Mouse (Mus musculus): Measurements from ENCODE around the gene Tom1l2. TPM values are rescaled to one million over a fixed set of nuclear protein-coding genes. Genes with fewer than 3 reads are reported as not detected.

Tom1l2 gene
- polyA plus RNA-seq, 1 experiment: 1.0 TPM

- peaks cover 11% of the 10 kb centered on the region for H3K36me3 ChIP-seq (ENCODE audit: control insufficient read depth)
- H3K4me1 ChIP-seq (ENCODE audit: control insufficient read depth): peaks cover 35% of the 10 kb centered on the region
- no peaks in the 10 kb centered on the region for H3K27me3 ChIP-seq (ENCODE audit: control insufficient read depth)
- H3K4me3 ChIP-seq (replicated peaks): no peak overlapping the region
- TF ChIP-seq TAL1 (IDR thresholded peaks at IDR 0.05; ENCODE audit: low read length) (no peak), GATA1 (IDR thresholded peaks at IDR 0.05; ENCODE audit: low read length) (no peak)
- H3K9me3 ChIP-seq (ENCODE audit: control insufficient read depth, low read length): no peaks in the 10 kb centered on the region
Observed at GRCm38 (mm10) chr11:60316250-60316649, 36.5 kb downstream of the Tom1l2 start.

- Histone ChIP-seq H3K36me3 (ENCODE audit: control insufficient read depth) (peaks cover 11% of the 10 kb centered on the region), H3K4me3 (replicated peaks) (no peak overlapping the region), H3K9me3 (ENCODE audit: control insufficient read depth, low read length) (peaks cover 5% of the 10 kb centered on the region), H3K4me1 (ENCODE audit: control insufficient read depth) (peaks cover 33% of the 10 kb centered on the region), H3K27me3 (ENCODE audit: control insufficient read depth) (no peaks in the 10 kb centered on the region)
- TF ChIP-seq GATA1 (IDR thresholded peaks at IDR 0.05; ENCODE audit: low read length) (no peak), TAL1 (IDR thresholded peaks at IDR 0.05; ENCODE audit: low read length) (no peak)
Observed at GRCm38 (mm10) chr11:60311025-60311854, 41.5 kb downstream of the Tom1l2 start.

DNA sequence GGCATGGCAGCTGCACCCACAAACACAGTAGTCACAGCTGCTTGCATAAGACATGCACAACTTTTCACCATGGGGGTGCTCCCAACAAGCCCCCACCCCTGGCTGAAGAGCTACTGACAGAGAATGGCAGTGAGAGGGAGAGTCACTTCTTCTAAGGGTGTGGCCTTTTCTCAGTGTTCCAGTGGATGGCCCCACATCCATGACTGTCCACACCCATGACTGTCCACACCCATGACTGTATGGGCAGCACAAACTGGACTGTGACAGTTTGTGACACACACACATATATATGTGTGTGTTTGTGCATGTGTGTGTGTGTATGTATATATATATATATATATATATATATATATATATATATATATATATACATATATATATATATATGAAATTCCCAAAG is 42.8 kb downstream of the Tom1l2 start:
- TF ChIP-seq GATA1 (IDR thresholded peaks at IDR 0.05; ENCODE audit: low read length) (no peak), TAL1 (IDR thresholded peaks at IDR 0.05; ENCODE audit: low read length) (no peak)
- Histone ChIP-seq H3K27me3 (ENCODE audit: control insufficient read depth) (no peaks in the 10 kb centered on the region), H3K9me3 (ENCODE audit: control insufficient read depth, low read length) (peaks cover 5% of the 10 kb centered on the region), H3K4me3 (replicated peaks) (no peak overlapping the region), H3K36me3 (ENCODE audit: control insufficient read depth) (peaks cover 13% of the 10 kb centered on the region), H3K4me1 (ENCODE audit: control insufficient read depth) (peaks cover 43% of the 10 kb centered on the region)

GRCm38 (mm10) chr11:60308506-60309116 is 44.1 kb downstream of the Tom1l2 start:
- TF ChIP-seq TAL1 (IDR thresholded peaks at IDR 0.05; ENCODE audit: low read length): no peak
- no peak for TF ChIP-seq GATA1 (IDR thresholded peaks at IDR 0.05; ENCODE audit: low read length)
- H3K9me3 ChIP-seq (ENCODE audit: control insufficient read depth, low read length): peaks cover 5% of the 10 kb centered on the region
- H3K36me3 ChIP-seq (ENCODE audit: control insufficient read depth): peaks cover 13% of the 10 kb centered on the region
- no peaks in the 10 kb centered on the region for H3K27me3 ChIP-seq (ENCODE audit: control insufficient read depth)
- peaks cover 43% of the 10 kb centered on the region for H3K4me1 ChIP-seq (ENCODE audit: control insufficient read depth)
- H3K4me3 ChIP-seq (replicated peaks): no peak overlapping the region

GRCm38 (mm10) chr11:60308061-60308460 is 44.6 kb downstream of the Tom1l2 start:
- H3K4me3 ChIP-seq (replicated peaks): no peak overlapping the region
- H3K27me3 ChIP-seq (ENCODE audit: control insufficient read depth): no peaks in the 10 kb centered on the region
- TF ChIP-seq GATA1 (IDR thresholded peaks at IDR 0.05; ENCODE audit: low read length) (no peak), TAL1 (IDR thresholded peaks at IDR 0.05; ENCODE audit: low read length) (no peak)
- H3K36me3 ChIP-seq (ENCODE audit: control insufficient read depth): peaks cover 12% of the 10 kb centered on the region
- peaks cover 47% of the 10 kb centered on the region for H3K4me1 ChIP-seq (ENCODE audit: control insufficient read depth)
- H3K9me3 ChIP-seq (ENCODE audit: control insufficient read depth, low read length): peaks cover 5% of the 10 kb centered on the region

DNA sequence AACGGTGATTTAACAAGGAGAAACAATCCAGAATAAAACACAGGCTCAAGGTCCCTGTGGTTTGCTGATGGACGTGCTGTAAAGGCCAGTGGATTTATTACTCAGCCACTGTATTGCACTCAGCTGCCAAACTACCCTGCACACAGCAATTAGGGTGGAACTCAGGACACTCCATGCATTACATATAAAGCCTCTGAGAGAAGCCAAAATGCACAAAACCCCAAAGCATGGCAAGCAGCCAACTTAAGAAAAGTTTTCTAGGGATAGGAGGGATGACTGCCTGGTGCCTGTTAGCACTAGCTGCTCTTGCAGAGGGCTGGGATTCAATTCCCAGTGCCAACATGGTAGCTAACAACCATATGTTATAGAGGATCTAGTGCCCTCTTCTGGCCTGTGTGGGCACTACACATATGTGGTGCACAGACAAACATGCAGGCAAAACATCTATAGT is 45.3 kb downstream of the Tom1l2 start:
- TF ChIP-seq TAL1 (IDR thresholded peaks at IDR 0.05; ENCODE audit: low read length) (no peak), GATA1 (IDR thresholded peaks at IDR 0.05; ENCODE audit: low read length) (no peak)

DNA sequence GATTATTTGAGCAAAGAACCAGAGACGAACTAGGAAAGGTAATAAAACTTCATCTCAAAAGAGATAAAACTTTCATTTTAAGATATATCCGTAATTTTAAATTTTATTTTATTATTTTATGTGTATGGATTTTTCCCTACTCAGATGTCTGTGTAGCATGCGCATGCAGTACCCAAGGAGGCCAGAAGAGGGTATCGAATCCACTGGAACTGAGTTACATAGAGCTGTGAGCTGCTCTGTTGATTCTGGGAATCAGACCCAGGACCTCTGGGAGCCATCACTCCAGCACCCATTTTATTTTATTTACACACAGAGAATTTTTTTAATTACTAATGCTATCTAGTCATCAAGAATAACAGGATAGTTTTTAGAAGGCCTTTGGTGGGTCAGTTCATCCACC is 45.9 kb downstream of the Tom1l2 start:
- no peak overlapping the region for H3K4me3 ChIP-seq (replicated peaks)
- peaks cover 57% of the 10 kb centered on the region for H3K4me1 ChIP-seq (ENCODE audit: control insufficient read depth)
- H3K27me3 ChIP-seq (ENCODE audit: control insufficient read depth): no peaks in the 10 kb centered on the region
- peaks cover 5% of the 10 kb centered on the region for H3K9me3 ChIP-seq (ENCODE audit: control insufficient read depth, low read length)
- H3K36me3 ChIP-seq (ENCODE audit: control insufficient read depth): peaks cover 12% of the 10 kb centered on the region
- no peak for TF ChIP-seq GATA1 (IDR thresholded peaks at IDR 0.05; ENCODE audit: low read length)
- TF ChIP-seq TAL1 (IDR thresholded peaks at IDR 0.05; ENCODE audit: low read length): no peak

More for the DNA sequence above, 45.3 kb downstream of the Tom1l2 start:
- H3K4me3 ChIP-seq (replicated peaks): no peak overlapping the region
- no peaks in the 10 kb centered on the region for H3K27me3 ChIP-seq (ENCODE audit: control insufficient read depth)
- H3K9me3 ChIP-seq (ENCODE audit: control insufficient read depth, low read length): peaks cover 5% of the 10 kb centered on the region
- H3K36me3 ChIP-seq (ENCODE audit: control insufficient read depth): peaks cover 12% of the 10 kb centered on the region
- peaks cover 52% of the 10 kb centered on the region for H3K4me1 ChIP-seq (ENCODE audit: control insufficient read depth)

- TF ChIP-seq GATA1 (IDR thresholded peaks at IDR 0.05; ENCODE audit: low read length) (no peak), TAL1 (IDR thresholded peaks at IDR 0.05; ENCODE audit: low read length) (no peak)
- Histone ChIP-seq H3K9me3 (ENCODE audit: control insufficient read depth, low read length) (peaks cover 5% of the 10 kb centered on the region), H3K4me1 (ENCODE audit: control insufficient read depth) (peaks cover 56% of the 10 kb centered on the region), H3K4me3 (replicated peaks) (no peak overlapping the region), H3K27me3 (ENCODE audit: control insufficient read depth) (no peaks in the 10 kb centered on the region), H3K36me3 (ENCODE audit: control insufficient read depth) (peaks cover 12% of the 10 kb centered on the region)
Observed at GRCm38 (mm10) chr11:60305611-60306010, 47.1 kb downstream of the Tom1l2 start.

- no peak overlapping the region for H3K4me3 ChIP-seq (replicated peaks)
- peaks cover 5% of the 10 kb centered on the region for H3K9me3 ChIP-seq (ENCODE audit: control insufficient read depth, low read length)
- H3K27me3 ChIP-seq (ENCODE audit: control insufficient read depth): no peaks in the 10 kb centered on the region
- peaks cover 12% of the 10 kb centered on the region for H3K36me3 ChIP-seq (ENCODE audit: control insufficient read depth)
- TF ChIP-seq GATA1 (IDR thresholded peaks at IDR 0.05; ENCODE audit: low read length): no peak
- no peak for TF ChIP-seq TAL1 (IDR thresholded peaks at IDR 0.05; ENCODE audit: low read length)
- peaks cover 46% of the 10 kb centered on the region for H3K4me1 ChIP-seq (ENCODE audit: control insufficient read depth)
Observed at GRCm38 (mm10) chr11:60303497-60303896, 49.2 kb downstream of the Tom1l2 start.
